ENCODE assay signal across 7 mouse cellular contexts in genomic region chr13:55635146-55635571, GRCm38 (mm10). TPM values are rescaled to one million over a fixed set of nuclear protein-coding genes. Genes with fewer than 3 reads are reported as not detected.
A peak's percentile ranks its signal among the peaks of the same experiment; 100 is the strongest.
DNase-seq lines count a peak whose midpoint lies in the region; ATAC-seq and TF ChIP-seq lines count a peak whose summit lies in the region.

No protein-coding gene starts in this region.

- TF ChIP-seq POLR2A in olfactory bulb, adult 2 months (IDR thresholded peaks at IDR 0.05; ENCODE audit: insufficient read depth, low read depth, low read length): no peak

- TF ChIP-seq CTCF in lung, postnatal 0 days (IDR thresholded peaks at IDR 0.05): no peak
- TF ChIP-seq CTCF in olfactory bulb, adult 2 months (IDR thresholded peaks at IDR 0.05; ENCODE audit: insufficient read depth, low read depth, low read length): no peak

- 0 out of 2 replicates have a peak, but pooled peaks cover 11% of the 10 kb centered on the region for H3K36me3 ChIP-seq in lung, postnatal 0 days (ENCODE audit: insufficient read depth, low read length)
- H3K36me3 ChIP-seq in limb, embryonic 11.5 days (ENCODE audit: control insufficient read depth, insufficient read depth, low read length): peaks cover 7% of the 10 kb centered on the region

- H3K4me3 ChIP-seq in lung, postnatal 0 days (ENCODE audit: low read depth, low read length): peak overlapping the region; percentile 95
- peak overlapping the region; percentile 74 for H3K4me3 ChIP-seq in limb, embryonic 11.5 days (ENCODE audit: low read depth, low read length)
- H3K4me3 ChIP-seq in olfactory bulb, adult 2 months (ENCODE audit: insufficient read depth, low read depth, low read length): peak overlapping the region; percentile 98

- H3K27me3 ChIP-seq in lung, postnatal 0 days (replicated peaks; ENCODE audit: insufficient read depth, low read length): no peaks in the 10 kb centered on the region
- H3K27me3 ChIP-seq in limb, embryonic 11.5 days (ENCODE audit: control insufficient read depth, insufficient read depth, low read length): no peaks in the 10 kb centered on the region

- no peak for DNase-seq in lung, postnatal 0 days (ENCODE audit: low spot score)
- no peak for DNase-seq in lung, postnatal 14 days
- no peak for DNase-seq in limb, embryonic 11.5 days (ENCODE audit: low spot score)
- no peak for DNase-seq in embryo, embryonic 10.5 days (ENCODE audit: low spot score)
- DNase-seq in layer of hippocampus, adult 11-12 months (ENCODE audit: low spot score): no peak

- H3K9ac ChIP-seq in lung, postnatal 0 days (replicated peaks; ENCODE audit: low read depth): peak overlapping the region; percentile 88
- H3K9ac ChIP-seq in limb, embryonic 11.5 days (ENCODE audit: low read length): peak overlapping the region; percentile 73

- 0% methylated on average over 38 of the region's 40 CpGs for WGBS in lung, postnatal 0 days
- 0% methylated on average over 40 of the region's 40 CpGs for WGBS in limb, embryonic 11.5 days
- under 1% methylated on average over 40 of the region's 40 CpGs for WGBS in olfactory bulb, adult 2 months

- no peak for TF ChIP-seq EP300 in lung, postnatal 0 days (IDR thresholded peaks at IDR 0.05)

- H3K4me2 ChIP-seq in lung, postnatal 0 days (replicated peaks; ENCODE audit: low read depth, low read length): peak overlapping the region; percentile 86
- H3K4me2 ChIP-seq in limb, embryonic 11.5 days (ENCODE audit: low read depth, severe bottlenecking): peak overlapping the region; percentile 76

- peak; percentile 56 for ATAC-seq in lung, postnatal 0 days
- ATAC-seq in erythroblast, adult 5-6 weeks (replicated peaks; ENCODE audit: low FRiP score, poor library complexity, severe bottlenecking): peak; percentile 66
- no peak for ATAC-seq in limb, embryonic 11.5 days (ENCODE audit: insufficient number of reproducible peaks, low FRiP score, low TSS enrichment, low read depth)

- peaks cover 3% of the 10 kb centered on the region; the same call in 1 of the 2 replicates for H3K4me1 ChIP-seq in lung, postnatal 0 days (ENCODE audit: insufficient read depth, low read depth, low read length)
- peaks cover 2% of the 10 kb centered on the region; the same call in 1 of the 2 replicates for H3K4me1 ChIP-seq in limb, embryonic 11.5 days (ENCODE audit: control insufficient read depth, insufficient read depth, low read length)
- H3K4me1 ChIP-seq in olfactory bulb, adult 2 months (ENCODE audit: control insufficient read depth, insufficient read depth, low read length): peaks cover 5% of the 10 kb centered on the region

- H3K27ac ChIP-seq in lung, postnatal 0 days (ENCODE audit: low read length): peak overlapping the region; percentile 52; the same call in 1 of the 2 replicates
- H3K27ac ChIP-seq in limb, embryonic 11.5 days (replicated peaks; ENCODE audit: low read depth, low read length): no peak overlapping the region
- H3K27ac ChIP-seq in olfactory bulb, adult 2 months (ENCODE audit: insufficient read depth, low read depth, low read length): no peak overlapping the region

- no peaks in the 10 kb centered on the region for H3K9me3 ChIP-seq in lung, postnatal 0 days (ENCODE audit: low read length)
- no peaks in the 10 kb centered on the region for H3K9me3 ChIP-seq in limb, embryonic 11.5 days (ENCODE audit: control insufficient read depth, low read length)

RNA-seq across cellular contexts. Expression of gene Ddx46, which starts 0.3 kb away (rescaled TPM):
- 18.1 and 18.2 TPM in 2 replicates for polyA plus RNA-seq in lung, postnatal 0 days (2015; fragmentation: Nextera tagmentation; extraction: Ambion mirVana)
- 32.6 and 35.4 TPM in 2 replicates for total RNA-seq in erythroblast, adult 5-6 weeks (2015; ENCODE audit: low replicate concordance)
- total RNA-seq in erythroblast, adult 5-6 weeks (2017; ENCODE audit: low replicate concordance): 36.6 and 42.2 TPM in 2 replicates
- 60.8 and 61.8 TPM in 2 replicates for polyA plus RNA-seq in limb, embryonic 11.5 days (2014; fragmentation: Nextera tagmentation; extraction: Ambion mirVana)
- polyA plus RNA-seq in olfactory bulb, adult 2 months (2012; ENCODE audit: insufficient read depth, insufficient read length, low replicate concordance, missing spikeins): 79.2 and 81.5 TPM in 2 replicates

RNA-seq across cellular contexts. Expression of gene Caml, which starts 12.4 kb away (rescaled TPM):
- polyA plus RNA-seq in lung, postnatal 0 days (2015; fragmentation: Nextera tagmentation; extraction: Ambion mirVana): 47.4 and 50.4 TPM in 2 replicates
- 12.9 and 14.6 TPM in 2 replicates for total RNA-seq in erythroblast, adult 5-6 weeks (2015; ENCODE audit: low replicate concordance)
- 6.4 and 26.3 TPM in 2 replicates for total RNA-seq in erythroblast, adult 5-6 weeks (2017; ENCODE audit: low replicate concordance)
- polyA plus RNA-seq in limb, embryonic 11.5 days (2014; fragmentation: Nextera tagmentation; extraction: Ambion mirVana): 53.8 and 56.3 TPM in 2 replicates
- polyA plus RNA-seq in olfactory bulb, adult 2 months (2012; ENCODE audit: insufficient read depth, insufficient read length, low replicate concordance, missing spikeins): not detected in 2 replicates

RNA-seq across cellular contexts. Expression of gene B4galt7, which starts 35.5 kb away (rescaled TPM):
- 20.6 and 22.1 TPM in 2 replicates for polyA plus RNA-seq in lung, postnatal 0 days (2015; fragmentation: Nextera tagmentation; extraction: Ambion mirVana)
- total RNA-seq in erythroblast, adult 5-6 weeks (2015; ENCODE audit: low replicate concordance): 0.77 and 0.84 TPM in 2 replicates
- 0.42 and 4.3 TPM in 2 replicates for total RNA-seq in erythroblast, adult 5-6 weeks (2017; ENCODE audit: low replicate concordance)
- 16.9 and 21.3 TPM in 2 replicates for polyA plus RNA-seq in limb, embryonic 11.5 days (2014; fragmentation: Nextera tagmentation; extraction: Ambion mirVana)
- not detected in 2 replicates for polyA plus RNA-seq in olfactory bulb, adult 2 months (2012; ENCODE audit: insufficient read depth, insufficient read length, low replicate concordance, missing spikeins)

RNA-seq across cellular contexts. Expression of gene B230219D22Rik, which starts 57.8 kb away (rescaled TPM):
- polyA plus RNA-seq in lung, postnatal 0 days (2015; fragmentation: Nextera tagmentation; extraction: Ambion mirVana): 33.9 and 42.1 TPM in 2 replicates
- total RNA-seq in erythroblast, adult 5-6 weeks (2015; ENCODE audit: low replicate concordance): 15.2 and 23.6 TPM in 2 replicates
- total RNA-seq in erythroblast, adult 5-6 weeks (2017; ENCODE audit: low replicate concordance): 15.1 and 19.1 TPM in 2 replicates
- polyA plus RNA-seq in limb, embryonic 11.5 days (2014; fragmentation: Nextera tagmentation; extraction: Ambion mirVana): 75.6 and 84.4 TPM in 2 replicates
- 98.5 TPM in 1 of 2 replicates, not detected in the other for polyA plus RNA-seq in olfactory bulb, adult 2 months (2012; ENCODE audit: insufficient read depth, insufficient read length, low replicate concordance, missing spikeins)
